Mouse (Mus musculus) layer of hippocampus, postnatal 10 days (tissue): Measurements from ENCODE around the gene Syncrip. TPM values are rescaled to one million over a fixed set of nuclear protein-coding genes. Genes with fewer than 3 reads are reported as not detected.

Experiments used
- total RNA-seq, 2 experiments: library from RNA; stranded (reverse); gene quantifications; 2 replicates each; pipeline ENCODE4 v1.2.3; 2021

Gene Syncrip
- total RNA-seq, 2 experiments from 2014 or later: 105 to 112 TPM

Other genes starting within 250 kb of the Syncrip start
- 1 to 10 TPM; 3.8 to 4.6 TPM for gene Nt5e, start 155.4 kb downstream of the Syncrip start, total RNA-seq
- gene Snx14, start 43.6 kb downstream of the Syncrip start, total RNA-seq: 10 to 100 TPM; 49.0 to 52.6 TPM
- gene Gm20537, start 26.0 kb downstream of the Syncrip start, total RNA-seq: under 1 TPM in 1 of 2 experiments, not detected in 1; 0.85 TPM
- gene Zfp949, start 65.4 kb upstream of the Syncrip start, total RNA-seq: 10 to 100 TPM; 19.3 to 20.0 TPM
- gene Trim43a, start 98.3 kb upstream of the Syncrip start, total RNA-seq: 1 to 10 TPM in 1 of 2 experiments, under 1 TPM in 1; 0.71 to 1.3 TPM
- 10 to 100 TPM; 28.8 to 40.8 TPM for gene Mthfsl, start 237.7 kb upstream of the Syncrip start, total RNA-seq
- gene Bcl2a1d, start 249.3 kb upstream of the Syncrip start, total RNA-seq: under 1 TPM in 1 of 2 experiments, not detected in 1; 0.62 TPM